Mouse (Mus musculus) stomach, embryonic 14.5 days (tissue): ENCODE results near the gene Klf13. TPM values are rescaled to one million over a fixed set of nuclear protein-coding genes. Genes with fewer than 3 reads are reported as not detected.

Source experiments
- ATAC-seq: fragments of 200-750 bp; cut with Nextera tagmentation; 2 replicates; pipeline ENCODE4 v1.8.0; 2017; ENCODE audit warnings: low read depth, moderate TSS enrichment; ENCODE audit not compliant: insufficient number of reproducible peaks, insufficient read depth, low FRiP score
- H3K27ac ChIP-seq: fragments of 300-500 bp; sonication (generic); 2 replicates; pipeline ENCODE4 v1.5.1; 2014; ENCODE audit warnings: mild to moderate bottlenecking, low read length, moderate library complexity, mixed read lengths
- H3K27me3 ChIP-seq: fragments of 300-500 bp; sonication (generic); 2 replicates; pipeline ENCODE4 v1.6.1; 2014; ENCODE audit warnings: low read length, control low read depth, mixed read lengths; ENCODE audit not compliant: control insufficient read depth, insufficient read depth
- H3K36me3 ChIP-seq: fragments of 300-500 bp; sonication (generic); 2 replicates; pipeline ENCODE4 v1.6.1; 2014; ENCODE audit warnings: mild to moderate bottlenecking, control low read depth, low read length, moderate library complexity, mixed read lengths; ENCODE audit not compliant: control insufficient read depth, insufficient read depth
- H3K4me1 ChIP-seq: fragments of 300-500 bp; sonication (generic); 2 replicates; pipeline ENCODE4 v1.6.1; 2014; ENCODE audit warnings: low read length, control low read depth, mixed read lengths; ENCODE audit not compliant: control insufficient read depth, insufficient read depth
- H3K4me2 ChIP-seq: fragments of 300-500 bp; sonication (generic); replicated peaks from 2 replicates; pipeline ENCODE4 v1.6.1; 2014; ENCODE audit warnings: low read depth, low read length, control low read depth
- H3K4me3 ChIP-seq: fragments of 300-500 bp; sonication (generic); 2 replicates; pipeline ENCODE4 v1.5.1; 2014; ENCODE audit warnings: low read depth, low read length, control low read depth
- H3K9ac ChIP-seq: fragments of 300-500 bp; sonication (generic); replicated peaks from 2 replicates; pipeline ENCODE4 v1.6.1; 2014; ENCODE audit warnings: low read depth, mild to moderate bottlenecking, control low read depth, low read length, moderate library complexity, mixed read lengths
- H3K9me3 ChIP-seq: fragments of 300-500 bp; sonication (generic); 2 replicates; pipeline ENCODE4 v1.6.1; 2016; ENCODE audit warnings: low read depth, low read length, control low read depth; ENCODE audit not compliant: control insufficient read depth
- WGBS: fragments of 180-500 bp; shearing (Covaris S2); extraction: QIAGEN DNeasy Blood & Tissue Kit; methylation state at CpG from one replicate; pipeline ENCODE4 v1.1.7; 2014; 5-methylcytosine and 5-hydroxymethylcytosine counted together
- polyA plus RNA-seq: library from polyadenylated mRNA; unstranded; fragments of >200 nt; fragmentation: Nextera tagmentation; extraction: Ambion mirVana; gene quantifications from 2 replicates; pipeline ENCODE4 v1.2.1, GENCODE M21; 2014

Gene Klf13
- polyA plus RNA-seq, 1 experiment from 2014 or later = 35.5 TPM

GRCm38 (mm10) chr7:63861123-63861522 is 77.6 kb downstream of the Klf13 start:
- Histone ChIP-seq H3K9me3 (no peaks in the 10 kb centered on the region), H3K27me3 (no peaks in the 10 kb centered on the region), H3K4me3 (no peak overlapping the region), H3K36me3 (no peaks in the 10 kb centered on the region), H3K27ac (no peak overlapping the region), H3K9ac (no peak overlapping the region), H3K4me1 (no peaks in the 10 kb centered on the region), H3K4me2 (no peak overlapping the region)
- ATAC-seq = no peak
- 87% methylated on average over 6 of the region's 6 CpGs for WGBS

- Histone ChIP-seq H3K4me2 (peak overlapping the region; percentile 49), H3K4me3 (peak overlapping the region; percentile 23; the same call in 1 of the 2 replicates), H3K9me3 (no peaks in the 10 kb centered on the region), H3K27ac (no peak overlapping the region), H3K4me1 (no peaks in the 10 kb centered on the region), H3K9ac (no peak overlapping the region), H3K36me3 (no peaks in the 10 kb centered on the region), H3K27me3 (no peaks in the 10 kb centered on the region)
- peak; percentile 82 for ATAC-seq
- WGBS = 3% methylated on average over 22 of the region's 22 CpGs
Measured at GRCm38 (mm10) chr7:63858571-63859152, 80.1 kb downstream of the Klf13 start.

- no peak overlapping the region for H3K4me2 ChIP-seq
- no peaks in the 10 kb centered on the region for H3K36me3 ChIP-seq
- H3K27ac ChIP-seq = no peak overlapping the region
- WGBS = 86% methylated on average over 17 of the region's 17 CpGs
- no peaks in the 10 kb centered on the region for H3K27me3 ChIP-seq
- ATAC-seq = no peak
- H3K4me1 ChIP-seq = no peaks in the 10 kb centered on the region
- H3K4me3 ChIP-seq = no peak overlapping the region
- no peaks in the 10 kb centered on the region for H3K9me3 ChIP-seq
- no peak overlapping the region for H3K9ac ChIP-seq
Measured at GRCm38 (mm10) chr7:63857771-63858417, 80.8 kb downstream of the Klf13 start.

- ATAC-seq = no peak
- H3K4me1 ChIP-seq = no peaks in the 10 kb centered on the region
- H3K9ac ChIP-seq = no peak overlapping the region
- WGBS = 68% methylated on average over 4 of the region's 4 CpGs
- H3K27me3 ChIP-seq = no peaks in the 10 kb centered on the region
- H3K4me2 ChIP-seq = no peak overlapping the region
- H3K4me3 ChIP-seq = no peak overlapping the region
- H3K36me3 ChIP-seq = no peaks in the 10 kb centered on the region
- H3K9me3 ChIP-seq = no peaks in the 10 kb centered on the region
- no peak overlapping the region for H3K27ac ChIP-seq
Measured at GRCm38 (mm10) chr7:63855283-63855682, 83.4 kb downstream of the Klf13 start.

- Histone ChIP-seq H3K27ac (no peak overlapping the region), H3K4me2 (no peak overlapping the region), H3K27me3 (no peaks in the 10 kb centered on the region), H3K4me3 (no peak overlapping the region), H3K36me3 (no peaks in the 10 kb centered on the region), H3K4me1 (no peaks in the 10 kb centered on the region), H3K9me3 (no peaks in the 10 kb centered on the region), H3K9ac (no peak overlapping the region)
- peak; percentile 54; the same call in 1 of the 2 replicates for ATAC-seq
- WGBS = 53% methylated on average over 7 of the region's 7 CpGs
Measured at GRCm38 (mm10) chr7:63851841-63852533, 86.7 kb downstream of the Klf13 start.

Other genes with a start within 250 kb of the Klf13 start
- 0.25 and 0.34 TPM in 2 replicates for gene E030018B13Rik, start 22.1 kb downstream of the Klf13 start, polyA plus RNA-seq
- gene Trpm1, start 214.9 kb upstream of the Klf13 start, polyA plus RNA-seq = not detected in 2 replicates